Mouse (Mus musculus) mouse trophoblast stem cell (cell line): Measurements from ENCODE around the gene Ldb2.

Experiments
- in situ Hi-C, 2 experiments: fragments of 300-500 bp; cut with MseI, MboI; formaldehyde crosslinking; loops; 2 replicates in 1 of 2; 3 replicates in 1 of 2; pipeline ENCODE4 v1.15.1; 2025

The Ldb2 gene

DNA sequence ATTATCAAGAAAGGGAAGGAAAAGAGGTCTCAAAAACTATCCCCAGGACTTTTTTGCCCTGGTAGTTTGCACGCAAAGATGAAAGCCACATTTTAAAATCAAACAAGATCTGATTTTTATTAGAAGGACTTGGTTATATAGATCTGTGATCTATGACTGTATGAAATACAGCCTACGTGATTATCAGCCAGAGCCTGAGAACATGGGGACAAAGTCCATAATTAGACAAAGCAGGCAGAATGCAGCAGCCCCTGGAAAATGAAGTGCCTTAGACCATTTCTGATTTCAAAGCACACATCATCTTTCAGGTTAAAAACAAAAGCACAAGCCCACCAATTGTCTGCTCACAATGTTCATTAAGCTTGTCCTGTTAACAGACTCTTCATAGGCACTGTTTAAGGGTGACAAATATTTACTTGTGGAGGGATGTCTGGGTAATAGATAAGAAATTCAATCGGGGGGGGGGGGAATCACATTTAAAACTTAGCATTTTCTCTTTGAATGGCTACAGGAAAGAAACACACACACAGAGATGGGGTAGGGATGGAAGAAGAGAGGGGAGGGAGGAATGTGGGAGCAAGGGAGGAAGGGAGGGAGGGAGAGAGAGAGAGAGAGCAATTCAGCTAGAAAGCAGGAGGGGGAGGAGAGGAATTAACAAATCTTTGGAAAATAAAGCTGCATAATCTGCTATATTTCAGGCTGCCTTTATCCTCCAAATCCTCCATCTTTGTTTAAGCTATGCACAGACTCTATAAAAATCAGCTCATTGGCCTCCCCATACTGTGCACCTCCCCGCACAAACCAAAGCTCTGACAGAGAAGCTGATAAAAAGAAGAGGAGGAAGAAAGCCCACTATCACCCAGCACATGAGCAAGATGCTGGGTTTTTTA lies 153.3 kb downstream of the Ldb2 start:
- in situ Hi-C loops: no loop called here

DNA sequence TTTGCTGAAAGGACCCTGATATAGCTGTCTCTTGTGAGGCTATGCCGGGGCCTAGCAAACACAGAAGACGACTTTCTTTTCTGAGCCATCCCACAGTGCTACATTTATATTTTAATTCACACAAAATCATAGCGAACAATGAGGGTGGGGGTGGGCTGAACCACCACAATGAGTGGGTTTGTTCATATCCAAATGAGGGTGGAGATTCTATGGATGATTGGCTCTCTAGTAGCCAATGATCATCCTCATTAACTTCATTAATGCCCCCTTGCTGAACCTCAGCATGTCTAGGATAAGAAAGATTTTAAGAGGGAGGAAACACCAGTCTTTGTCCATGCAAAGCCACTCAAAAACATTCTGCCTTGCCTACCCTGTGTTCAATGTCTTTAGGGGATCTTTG lies 156.4 kb downstream of the Ldb2 start:
- in situ Hi-C loops: no loop called here

DNA sequence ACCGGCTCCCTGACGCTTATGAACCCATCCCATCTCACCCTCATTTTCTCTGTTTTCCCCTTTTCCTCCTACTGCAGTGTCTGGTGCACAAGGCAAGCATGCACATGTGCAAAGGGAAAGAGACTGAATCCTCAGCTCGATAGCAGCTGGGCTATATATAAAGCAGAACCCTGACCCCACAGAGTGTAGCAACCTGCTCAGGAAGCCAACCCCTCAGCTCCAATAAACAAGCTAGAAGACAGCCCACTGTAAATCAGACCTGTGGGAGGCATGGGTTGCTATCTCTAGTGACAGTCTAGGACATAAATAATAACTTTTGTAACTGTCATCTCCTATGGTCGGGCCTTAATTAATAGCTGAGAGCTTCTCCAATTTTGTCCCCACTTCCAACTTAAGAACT lies 158.4 kb downstream of the Ldb2 start:
- in situ Hi-C loops: no loop called here

DNA sequence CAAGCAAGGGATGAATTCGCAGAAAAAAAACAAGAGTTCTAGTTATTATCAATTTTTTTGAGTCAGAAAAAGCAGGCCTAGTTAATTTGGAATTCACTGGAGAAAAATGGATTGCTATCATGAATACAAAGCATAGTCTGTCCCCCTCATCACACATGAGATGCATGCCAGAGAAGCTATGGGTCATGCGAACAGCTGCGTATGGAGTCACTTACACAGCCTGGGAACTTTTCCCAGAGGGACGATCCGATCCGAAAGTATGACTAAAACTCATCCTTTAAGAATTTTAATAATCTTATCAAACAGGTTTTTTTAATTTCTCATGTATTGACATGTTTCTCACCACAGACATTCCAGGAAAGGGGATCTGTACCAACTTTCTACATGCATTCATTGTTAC lies 163.9 kb downstream of the Ldb2 start:
- in situ Hi-C loops: no loop called here

DNA sequence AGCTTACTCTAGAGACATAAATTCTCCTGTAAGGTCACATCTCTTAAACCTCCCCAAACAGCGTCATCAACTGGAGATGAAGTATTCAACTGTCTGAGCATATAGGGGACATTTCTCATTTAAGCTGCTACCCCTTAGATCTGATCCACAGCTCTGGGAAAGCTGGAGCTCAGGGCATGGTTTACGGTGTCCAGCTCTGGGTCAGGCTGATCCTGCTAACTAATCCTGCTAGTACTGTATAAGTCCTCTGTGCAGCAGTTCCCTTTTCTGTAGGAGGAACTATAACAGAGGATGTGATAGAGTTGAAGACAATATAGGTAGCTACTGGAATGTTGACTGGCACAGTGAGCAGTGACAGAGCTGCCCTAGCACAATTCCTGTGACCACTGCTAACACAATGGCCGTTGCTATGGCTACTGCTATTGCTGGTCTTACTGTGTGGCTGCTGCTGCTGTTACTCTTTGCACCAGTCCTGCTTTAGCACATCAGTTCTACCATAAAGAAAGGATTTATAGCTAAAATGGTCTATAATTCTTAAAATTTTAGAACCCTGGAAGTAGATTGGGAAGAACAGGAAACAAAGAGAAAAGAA lies 170.3 kb downstream of the Ldb2 start:
- in situ Hi-C loops: no loop called here

DNA sequence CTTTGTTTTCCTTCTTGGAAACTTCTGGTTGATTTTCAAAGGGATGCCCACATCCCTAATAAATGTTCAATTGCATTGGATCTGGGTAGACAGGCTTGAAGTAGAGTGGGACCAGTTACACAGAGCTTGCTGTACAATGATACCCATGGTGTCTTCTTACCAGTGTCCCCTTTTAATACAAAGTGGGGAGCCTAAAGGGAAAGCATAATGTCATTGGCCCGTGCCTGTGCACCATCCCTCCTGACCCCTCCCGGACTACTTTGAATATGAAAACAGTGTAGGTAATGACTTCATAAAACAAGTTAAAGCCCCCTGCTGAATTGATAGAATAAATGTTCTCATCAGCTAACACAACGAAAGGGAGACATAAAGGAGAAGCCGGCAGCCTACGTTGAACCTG lies 172.0 kb downstream of the Ldb2 start:
- in situ Hi-C loops: no loop called here

DNA sequence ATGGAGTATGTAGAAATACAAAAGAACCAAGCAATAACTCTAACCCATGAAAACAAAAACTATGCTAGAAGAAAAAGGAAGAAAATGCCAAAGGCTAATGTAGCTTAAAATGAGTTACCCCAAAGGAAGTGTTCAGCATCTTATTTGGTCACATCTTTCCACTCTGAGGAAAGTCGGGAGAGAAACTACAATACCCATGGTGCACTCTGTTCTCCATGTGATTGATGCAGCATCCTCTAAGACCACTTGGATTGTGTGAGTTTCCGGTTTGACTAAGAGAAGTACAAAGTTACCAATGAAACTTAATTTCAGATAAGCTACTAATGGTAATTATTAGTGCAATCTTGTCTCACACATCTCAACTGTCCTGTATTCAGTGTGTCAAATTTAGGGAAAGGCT lies 172.6 kb downstream of the Ldb2 start:
- in situ Hi-C loops: no loop called here

DNA sequence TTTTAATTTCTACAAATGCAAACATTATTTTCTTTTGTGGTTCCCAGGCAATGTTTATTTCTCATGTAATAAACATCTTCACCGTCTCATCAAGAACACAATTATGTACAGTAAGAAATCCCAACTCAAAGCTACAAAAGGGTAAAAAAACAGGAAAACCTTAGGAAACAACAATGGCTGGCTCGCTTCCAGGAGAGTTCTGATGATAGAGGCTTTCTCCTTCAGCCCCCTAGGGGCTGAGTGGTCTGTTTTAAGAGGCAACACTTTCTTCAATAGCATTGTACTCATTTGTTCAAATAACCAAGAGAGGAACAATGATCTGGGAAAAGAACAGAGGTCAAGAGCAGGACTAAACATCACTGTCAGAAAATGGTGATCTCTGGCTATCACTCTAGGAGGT lies 173.4 kb downstream of the Ldb2 start:
- in situ Hi-C loops: no loop called here

DNA sequence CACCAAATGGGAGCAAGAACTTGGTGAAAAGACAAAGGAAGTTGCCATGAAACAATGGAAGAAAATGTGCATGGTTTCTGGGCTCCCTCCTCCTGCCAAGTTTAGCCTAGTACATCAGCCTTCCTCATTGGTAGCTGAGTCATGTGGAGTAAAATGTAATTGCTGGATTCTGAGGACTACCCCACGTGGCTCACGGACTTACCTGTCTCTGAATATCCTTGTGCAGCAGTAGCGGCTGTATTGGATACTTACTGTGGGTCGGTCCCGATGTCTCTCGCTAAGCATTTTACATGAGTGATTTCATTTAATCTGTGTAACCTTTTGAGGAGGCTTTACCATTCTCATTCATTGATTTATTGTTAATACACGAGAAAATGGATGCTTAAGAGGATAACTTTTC lies 183.8 kb downstream of the Ldb2 start:
- in situ Hi-C loops: no loop called here

DNA sequence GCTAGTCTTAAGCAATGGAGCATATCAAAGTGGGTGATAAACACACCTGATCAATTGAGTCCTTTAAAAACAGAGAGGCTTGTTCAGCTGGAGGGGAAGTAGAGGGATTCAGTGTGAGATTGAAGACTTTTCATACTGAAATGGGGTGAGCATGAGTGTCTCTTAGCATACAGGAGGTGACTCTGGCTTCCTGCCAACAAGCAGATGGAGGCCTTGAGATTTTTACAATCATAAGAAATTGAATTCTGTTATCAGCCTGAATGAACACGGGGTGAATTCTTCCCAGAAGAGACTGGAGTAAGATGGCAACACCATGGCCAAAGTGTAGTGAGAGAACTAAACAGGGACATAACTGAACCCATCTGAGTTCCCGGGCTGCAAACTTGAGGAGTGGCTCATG lies 190.6 kb downstream of the Ldb2 start:
- in situ Hi-C loops: no loop called here

DNA sequence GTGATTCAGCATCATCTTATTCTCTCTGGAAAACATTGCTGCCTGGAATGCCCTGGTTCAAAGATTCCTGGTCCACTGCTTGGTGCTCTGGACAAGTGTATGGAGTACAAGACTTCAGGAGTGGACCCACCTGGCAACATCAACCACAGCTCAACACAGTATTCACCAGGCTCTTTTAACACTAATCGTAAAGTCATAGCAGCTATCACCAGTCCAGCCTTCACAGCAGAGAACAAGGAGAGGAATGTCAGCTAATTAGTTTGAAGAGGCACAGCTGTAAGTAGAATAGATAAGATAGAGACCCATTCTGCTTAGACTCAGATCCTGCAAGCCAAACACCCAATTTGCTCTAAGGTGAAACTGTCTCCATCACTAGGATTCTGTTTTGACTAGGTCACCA lies 198.1 kb downstream of the Ldb2 start:
- in situ Hi-C loops: no loop called here

DNA sequence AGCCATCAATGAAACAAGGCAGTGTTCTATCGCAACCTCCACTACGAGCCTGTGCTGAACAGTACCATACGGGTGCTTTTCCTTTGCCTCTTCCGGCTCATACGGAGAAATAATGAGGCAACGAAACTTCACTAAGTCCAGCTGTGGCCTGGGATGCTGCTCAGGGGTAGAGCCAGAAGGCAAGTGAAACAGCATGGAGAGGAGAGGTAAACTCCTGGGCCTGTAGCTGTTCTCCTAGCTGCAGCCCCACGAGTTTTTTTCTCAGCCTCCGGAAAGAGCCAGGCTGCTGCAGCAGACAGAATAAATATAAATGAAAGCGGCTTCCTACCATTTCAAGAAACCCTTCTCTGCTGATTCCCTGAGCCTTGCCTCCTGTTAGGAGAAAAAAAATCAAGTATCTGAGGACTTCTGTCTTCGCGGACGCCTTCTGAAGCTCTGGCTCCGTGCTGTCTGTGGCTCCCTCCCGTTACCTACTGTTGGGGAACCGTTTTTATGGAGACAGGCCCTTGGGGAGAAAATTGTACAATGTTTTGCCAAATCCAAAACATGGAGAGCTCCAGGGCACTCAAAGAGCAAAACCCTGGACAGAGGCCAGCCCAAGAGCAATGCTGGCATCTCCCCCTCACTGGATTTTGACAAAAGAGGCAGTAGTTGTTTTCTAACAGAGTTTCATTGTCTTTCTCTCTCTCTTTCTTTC lies 205.8 kb downstream of the Ldb2 start:
- in situ Hi-C loops: no loop called here

DNA sequence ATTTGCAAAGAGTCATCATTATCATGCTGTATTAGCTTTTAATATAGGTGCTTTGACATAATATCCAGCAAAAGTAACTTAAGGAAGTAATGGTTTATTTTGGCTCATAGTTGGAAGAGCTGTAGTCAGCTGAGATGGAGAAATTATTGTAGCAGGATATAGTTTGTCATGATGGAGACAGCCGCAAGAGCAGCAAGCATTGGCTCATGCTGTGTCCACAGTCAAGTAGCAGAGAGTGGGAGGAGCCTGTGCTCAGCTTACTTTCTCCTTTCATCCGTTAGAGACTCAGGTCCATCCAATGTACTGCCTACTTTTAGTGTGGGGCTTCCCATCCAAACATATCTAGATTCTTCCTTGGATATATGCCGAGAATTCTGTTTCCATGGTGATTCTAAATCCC lies 208.7 kb downstream of the Ldb2 start:
- in situ Hi-C loops: no loop called here

DNA sequence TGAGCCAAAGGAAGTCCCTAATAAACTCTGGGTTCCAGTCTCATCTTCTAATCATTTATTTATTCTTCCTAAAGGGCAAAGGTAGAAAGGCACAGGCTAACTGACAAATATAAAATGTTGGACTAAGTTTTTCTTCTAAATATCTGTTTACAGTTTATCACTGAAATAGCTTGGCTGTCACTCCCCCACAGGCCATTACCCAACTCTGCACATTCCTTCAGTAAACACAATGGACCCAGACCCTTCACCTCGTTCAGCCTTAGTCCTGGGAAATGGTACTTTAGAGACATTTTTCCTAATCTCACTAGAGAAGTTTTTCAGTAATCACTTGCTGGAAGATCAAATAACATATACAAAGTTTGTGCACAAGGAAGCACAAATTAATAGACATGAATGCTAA lies 210.2 kb downstream of the Ldb2 start:
- in situ Hi-C loops: no loop called here

DNA sequence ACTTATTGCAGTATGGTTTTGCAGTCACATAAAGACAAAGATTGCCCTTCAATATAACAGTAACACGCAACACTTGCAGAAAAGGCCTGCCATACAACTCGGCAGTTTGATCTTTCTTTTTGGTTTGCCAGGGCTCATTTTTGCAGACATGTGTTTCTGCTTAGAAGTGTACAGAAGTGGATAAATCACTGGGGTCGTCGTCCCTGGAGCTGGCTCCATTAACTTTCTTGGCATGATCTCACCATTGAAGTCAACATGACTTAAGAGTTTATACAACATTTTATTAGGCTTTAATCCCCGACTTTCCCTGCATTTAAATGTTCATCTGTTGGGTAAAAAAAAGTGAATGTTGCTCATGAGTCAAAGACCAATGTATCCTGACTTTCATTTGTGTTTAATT lies 212.9 kb downstream of the Ldb2 start:
- in situ Hi-C loops: no loop called here

DNA sequence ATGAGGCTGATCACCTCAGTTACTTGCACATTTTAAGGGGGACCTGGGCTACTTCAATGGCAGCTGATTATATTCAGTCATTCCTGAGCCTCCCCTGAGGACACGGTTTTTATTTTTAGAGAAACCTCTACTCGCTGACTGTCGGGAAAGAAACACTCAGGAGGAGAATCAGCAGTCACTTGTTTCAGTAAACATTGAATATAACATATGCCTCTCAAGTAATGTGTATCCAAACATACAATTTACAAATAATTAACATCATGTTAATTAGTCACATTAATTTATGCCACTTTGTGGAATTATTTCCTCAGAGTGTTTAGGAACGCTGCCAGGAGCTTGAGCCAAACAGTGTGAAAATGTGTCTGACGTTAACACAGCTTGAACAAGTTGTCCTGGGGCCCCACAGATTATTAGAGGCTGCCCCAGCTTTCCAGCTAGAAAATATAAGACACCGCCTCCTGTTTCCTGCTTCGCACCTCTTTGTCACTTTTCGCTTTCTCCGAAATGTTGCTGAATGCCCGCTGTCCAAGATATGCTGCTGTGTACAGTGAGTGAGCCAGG lies 219.5 kb downstream of the Ldb2 start:
- in situ Hi-C loops: no loop called here

DNA sequence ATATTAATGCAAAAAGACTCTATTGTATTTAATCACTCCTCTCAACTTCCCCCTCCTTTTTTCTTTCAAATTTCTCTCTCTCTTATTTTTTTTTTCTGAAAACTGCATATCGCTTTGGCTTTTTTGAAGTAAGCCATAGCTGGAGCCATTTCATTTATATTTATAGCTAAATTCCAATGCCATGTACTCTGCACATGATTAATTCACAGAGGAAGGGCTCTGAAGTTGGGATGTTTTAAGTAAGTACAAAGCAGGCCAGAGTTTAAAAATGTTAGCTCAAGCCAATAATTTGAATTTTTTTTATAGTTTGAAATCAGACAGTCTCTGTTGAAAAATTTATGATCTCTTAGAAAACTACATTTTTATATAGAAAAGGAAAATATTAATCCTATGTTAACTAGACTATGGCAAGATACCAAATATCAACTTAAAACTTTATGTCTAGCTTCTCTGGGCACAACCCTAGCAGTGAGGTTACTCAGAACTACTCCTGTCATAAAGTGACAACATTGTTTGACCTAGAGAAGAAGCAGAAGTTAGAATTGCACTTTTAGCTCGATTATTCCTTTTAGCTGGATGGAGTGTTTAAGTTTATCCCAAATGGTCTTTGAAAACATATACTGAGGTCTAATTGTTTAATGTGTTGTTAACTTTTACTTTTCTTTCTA lies 222.7 kb downstream of the Ldb2 start:
- in situ Hi-C loops: no loop called here

DNA sequence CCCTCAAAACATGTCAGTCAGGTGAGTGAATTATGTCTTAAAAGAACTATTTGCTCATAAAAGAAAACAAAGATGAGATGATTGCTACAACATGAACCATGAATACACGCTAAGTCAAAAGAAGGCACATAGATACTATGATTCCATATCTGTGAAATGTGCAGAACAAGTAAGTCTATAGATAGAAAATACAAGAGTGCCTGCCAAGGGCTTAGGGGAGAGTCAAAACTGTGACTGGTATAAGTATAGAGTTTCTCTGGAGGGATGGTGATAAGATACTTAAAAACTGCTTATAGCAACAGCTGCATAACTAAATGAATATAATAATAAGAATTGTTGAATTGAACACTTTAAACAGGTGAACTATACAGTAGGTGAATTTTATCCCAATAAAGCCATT lies 224.8 kb downstream of the Ldb2 start:
- in situ Hi-C loops: no loop called here

DNA sequence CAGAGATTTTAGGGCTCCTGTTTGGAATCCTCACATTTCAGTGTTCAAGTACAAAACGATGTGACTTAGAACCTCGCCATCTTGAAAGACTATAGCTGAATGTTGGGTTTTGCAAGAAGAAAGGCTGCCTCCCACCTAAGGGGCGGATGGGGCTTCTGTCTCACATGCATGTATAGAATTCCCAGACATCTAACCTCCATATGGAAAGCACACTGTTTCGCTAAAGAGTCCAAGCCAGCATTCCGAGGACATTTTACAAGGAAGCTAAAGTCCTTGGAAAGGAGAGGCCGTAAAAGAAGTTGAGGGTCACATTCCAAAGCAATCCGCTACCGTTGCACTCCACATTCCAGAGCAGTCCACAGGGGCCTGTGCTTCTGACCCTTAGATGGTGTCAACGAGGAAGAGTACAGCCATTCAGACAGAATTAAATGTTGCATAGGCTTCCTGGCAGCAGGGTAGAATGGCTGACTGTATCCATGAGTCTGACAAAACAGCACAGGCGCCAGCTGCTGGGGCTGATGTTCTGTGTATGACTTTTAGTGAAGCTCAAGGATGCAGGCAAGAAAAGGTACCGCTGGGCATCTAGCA lies 245.6 kb downstream of the Ldb2 start:
- in situ Hi-C loops: no loop called here

DNA sequence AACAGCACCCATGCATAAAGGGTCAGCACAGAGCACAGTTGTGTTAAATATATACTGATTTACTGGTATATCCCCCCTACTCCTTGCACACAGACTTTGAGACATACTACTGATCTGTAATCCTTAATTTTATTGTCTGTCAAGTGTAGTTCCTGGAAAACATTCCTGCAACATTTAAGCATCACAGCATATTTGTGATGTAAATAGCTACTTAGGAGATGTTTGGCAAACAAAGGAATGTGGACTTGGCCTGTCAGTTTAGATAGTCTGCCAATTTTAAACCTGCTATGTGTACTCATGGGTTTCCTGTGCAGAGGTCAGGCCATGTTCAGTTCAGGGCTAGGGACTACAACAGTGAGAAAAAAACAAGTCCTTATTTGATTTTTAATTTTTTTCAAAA lies 246.3 kb downstream of the Ldb2 start:
- in situ Hi-C loops: no loop called here

DNA sequence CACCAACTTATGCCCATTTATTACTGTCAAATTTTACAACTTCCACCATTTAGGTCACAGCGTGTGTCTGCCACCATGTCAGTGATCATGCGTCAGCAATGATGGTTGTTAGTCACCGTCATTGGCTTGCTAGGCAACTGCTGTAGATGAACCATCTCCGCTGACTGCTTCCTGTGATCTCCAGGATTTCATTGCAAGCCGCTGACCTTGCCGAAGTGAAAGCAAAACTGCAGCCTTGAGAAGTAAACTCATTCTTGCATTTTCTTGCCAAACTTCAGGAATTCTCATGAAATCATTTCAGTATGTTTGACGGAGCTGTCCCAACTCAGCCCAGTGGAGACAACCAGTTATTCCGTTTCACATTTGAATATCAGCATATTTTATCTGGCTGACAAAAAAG lies 247.4 kb downstream of the Ldb2 start:
- in situ Hi-C loops: no loop called here

DNA sequence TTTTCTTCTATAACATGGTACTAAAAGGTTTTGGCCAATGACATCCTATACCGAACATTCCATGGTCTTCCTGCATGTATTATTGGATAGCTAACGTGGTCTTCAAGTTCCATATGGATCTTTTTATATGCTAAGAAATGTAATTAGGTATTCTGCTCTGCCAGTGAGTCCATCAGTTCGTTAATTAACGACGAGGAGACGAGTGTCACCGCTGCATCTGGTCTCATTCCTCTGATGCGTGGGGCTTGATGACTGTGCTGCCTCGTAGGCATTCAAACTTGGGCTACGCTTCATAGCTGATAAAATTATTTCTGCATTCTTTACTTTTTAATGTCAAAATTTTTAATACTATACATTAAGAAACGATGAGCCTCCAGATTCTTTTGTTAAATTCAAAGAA lies 251.0 kb downstream of the Ldb2 start:
- in situ Hi-C loops: no loop called here
